Mouse (Mus musculus) C2C12 (cell line): ENCODE data around the gene Gstm2.

Experiments used
- CTCF ChIP-seq: IDR thresholded peaks from one replicate; pipeline ENCODE4 v1.5.1; 2011; ENCODE audit not compliant: control insufficient read depth, insufficient read depth, insufficient read length
- MAX ChIP-seq: IDR thresholded peaks from one replicate; pipeline ENCODE4 v1.6.1; 2011; ENCODE audit warnings: mild to moderate bottlenecking, control low read depth

DNA sequence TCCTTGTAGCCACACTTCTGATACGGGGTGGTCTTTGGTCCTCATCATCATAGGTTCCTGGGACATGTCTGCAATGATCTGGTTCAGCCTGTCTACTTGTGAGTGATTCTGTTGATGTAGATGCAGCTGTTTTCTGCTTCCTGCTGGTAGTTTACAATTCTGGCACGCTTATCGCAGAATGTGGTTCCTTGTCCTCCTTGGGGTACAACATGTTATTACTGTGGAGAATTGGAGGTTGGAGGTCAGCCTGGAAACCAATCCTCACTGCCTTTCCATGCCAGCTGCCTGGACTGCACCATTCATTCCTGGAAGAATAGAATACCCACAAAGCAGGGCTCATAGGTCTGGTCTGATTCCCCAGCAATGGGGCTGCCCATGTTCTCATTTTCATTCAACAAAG, 13.2 kb upstream of the Gstm2 start:
- TF ChIP-seq MAX (no peak), CTCF (no peak)
